Mouse (Mus musculus) midbrain, embryonic 13.5 days (tissue): ENCODE results near the gene Dnm2. TPM values are rescaled to one million over a fixed set of nuclear protein-coding genes. Genes with fewer than 3 reads are reported as not detected.
"Not testable (repeated sequence)": the region's sequence is repeated elsewhere in the genome, so short reads cannot be mapped to it uniquely, and the experiment has no call there.

Experiments used
- ATAC-seq: fragments of 200-750 bp; cut with Nextera tagmentation; 2 replicates; pipeline ENCODE4 v1.8.0; 2017; ENCODE audit warnings: mild to moderate bottlenecking, moderate TSS enrichment, moderate library complexity
- H3K27ac ChIP-seq: fragments of 300-500 bp; sonication (generic); 2 replicates; pipeline ENCODE4 v1.5.1; 2015; ENCODE audit warnings: inconsistent platforms, mild to moderate bottlenecking, moderate library complexity
- H3K27me3 ChIP-seq: fragments of 300-500 bp; sonication (generic); 2 replicates; pipeline ENCODE4 v1.6.1; 2015; ENCODE audit warnings: mild to moderate bottlenecking, inconsistent platforms
- H3K36me3 ChIP-seq: fragments of 300-500 bp; sonication (generic); 2 replicates; pipeline ENCODE4 v1.6.1; 2015; ENCODE audit warnings: mild to moderate bottlenecking, inconsistent platforms
- H3K4me1 ChIP-seq: fragments of 300-500 bp; sonication (generic); replicated peaks from 2 replicates; pipeline ENCODE4 v1.6.1; 2015; ENCODE audit warnings: inconsistent platforms
- H3K4me2 ChIP-seq: fragments of 300-500 bp; sonication (generic); replicated peaks from 2 replicates; pipeline ENCODE4 v1.6.1; 2015; ENCODE audit warnings: moderate library complexity, mild to moderate bottlenecking, inconsistent platforms
- H3K4me3 ChIP-seq: fragments of 300-500 bp; sonication (generic); replicated peaks from 2 replicates; pipeline ENCODE4 v1.5.1; 2015; ENCODE audit warnings: mild to moderate bottlenecking, inconsistent platforms
- H3K9ac ChIP-seq: fragments of 300-500 bp; sonication (generic); replicated peaks from 2 replicates; pipeline ENCODE4 v1.6.1; 2015; ENCODE audit warnings: mild to moderate bottlenecking, inconsistent platforms
- H3K9me3 ChIP-seq: fragments of 300-500 bp; sonication (generic); 2 replicates; pipeline ENCODE4 v1.6.1; 2016; ENCODE audit warnings: mild to moderate bottlenecking, inconsistent platforms
- WGBS: fragments of 180-500 bp; shearing (Covaris S2); methylation state at CpG from one replicate; pipeline ENCODE4 v1.1.7; 2015; 5-methylcytosine and 5-hydroxymethylcytosine counted together
- polyA plus RNA-seq: library from polyadenylated mRNA; unstranded; fragments of >200 nt; fragmentation: Nextera tagmentation; extraction: Ambion mirVana; gene quantifications from 2 replicates; pipeline ENCODE4 v1.2.1, GENCODE M21; 2015

The Dnm2 gene
- polyA plus RNA-seq, 1 experiment from 2014 or later: 66.9 TPM

GRCm38 (mm10) chr9:21463138-21463590 is 38.5 kb downstream of the Dnm2 start:
- Histone ChIP-seq H3K36me3 (peaks cover 51% of the 10 kb centered on the region), H3K9me3 (no peaks in the 10 kb centered on the region), H3K27me3 (no peaks in the 10 kb centered on the region), H3K9ac (no peak overlapping the region), H3K4me2 (no peak overlapping the region), H3K27ac (no peak overlapping the region), H3K4me3 (no peak overlapping the region), H3K4me1 (no peaks in the 10 kb centered on the region)
- no peak for ATAC-seq
- WGBS: 83% methylated on average over 5 of the region's 5 CpGs

GRCm38 (mm10) chr9:21463766-21464564 is 39.3 kb downstream of the Dnm2 start:
- H3K36me3 ChIP-seq: peaks cover 51% of the 10 kb centered on the region
- H3K9me3 ChIP-seq: no peaks in the 10 kb centered on the region
- H3K27ac ChIP-seq: no peak overlapping the region
- no peaks in the 10 kb centered on the region for H3K27me3 ChIP-seq
- H3K4me1 ChIP-seq: no peaks in the 10 kb centered on the region
- ATAC-seq: no peak
- 93% methylated on average over 3 of the region's 3 CpGs for WGBS
- no peak overlapping the region for H3K4me2 ChIP-seq
- H3K4me3 ChIP-seq: no peak overlapping the region
- H3K9ac ChIP-seq: no peak overlapping the region

- H3K9ac ChIP-seq, H3K27ac ChIP-seq, ATAC-seq, H3K27me3 ChIP-seq, H3K9me3 ChIP-seq, H3K4me3 ChIP-seq, H3K4me2 ChIP-seq, H3K4me1 ChIP-seq: not testable (repeated sequence)
- peaks cover 51% of the 10 kb centered on the region for H3K36me3 ChIP-seq
- WGBS: 90% methylated on average over 7 of the region's 7 CpGs
Observed at GRCm38 (mm10) chr9:21464565-21464928, 39.8 kb downstream of the Dnm2 start.

GRCm38 (mm10) chr9:21469032-21470024 is 44.6 kb downstream of the Dnm2 start:
- no peak overlapping the region for H3K4me3 ChIP-seq
- H3K4me1 ChIP-seq: no peaks in the 10 kb centered on the region
- H3K36me3 ChIP-seq: peaks cover 81% of the 10 kb centered on the region
- H3K9ac ChIP-seq: no peak overlapping the region
- no peak for ATAC-seq
- H3K27me3 ChIP-seq: no peaks in the 10 kb centered on the region
- WGBS: 86% methylated on average over 20 of the region's 20 CpGs
- no peak overlapping the region for H3K27ac ChIP-seq
- H3K9me3 ChIP-seq: no peaks in the 10 kb centered on the region
- no peak overlapping the region for H3K4me2 ChIP-seq

- no peak overlapping the region for H3K27ac ChIP-seq
- H3K4me3 ChIP-seq: no peak overlapping the region
- H3K36me3 ChIP-seq: peaks cover 94% of the 10 kb centered on the region
- no peak for ATAC-seq
- H3K9me3 ChIP-seq: peaks cover 3% of the 10 kb centered on the region; the same call in 1 of the 2 replicates
- H3K27me3 ChIP-seq: no peaks in the 10 kb centered on the region
- H3K4me1 ChIP-seq: no peaks in the 10 kb centered on the region
- H3K9ac ChIP-seq: no peak overlapping the region
- 90% methylated on average over 4 of the region's 4 CpGs for WGBS
- no peak overlapping the region for H3K4me2 ChIP-seq
Observed at GRCm38 (mm10) chr9:21472913-21473312, 48.2 kb downstream of the Dnm2 start.

GRCm38 (mm10) chr9:21477707-21478106 is 53.0 kb downstream of the Dnm2 start:
- Histone ChIP-seq H3K27me3 (no peaks in the 10 kb centered on the region), H3K4me3 (no peak overlapping the region), H3K4me1 (no peaks in the 10 kb centered on the region), H3K4me2 (no peak overlapping the region), H3K36me3 (peaks cover 92% of the 10 kb centered on the region), H3K9me3 (peaks cover 4% of the 10 kb centered on the region; the same call in 1 of the 2 replicates), H3K27ac (no peak overlapping the region), H3K9ac (no peak overlapping the region)
- ATAC-seq: no peak
- WGBS: over 99% methylated on average over 6 of the region's 6 CpGs

GRCm38 (mm10) chr9:21484065-21484464 is 59.4 kb downstream of the Dnm2 start:
- ATAC-seq: no peak
- no peaks in the 10 kb centered on the region for H3K4me1 ChIP-seq
- peaks cover 71% of the 10 kb centered on the region for H3K36me3 ChIP-seq
- H3K4me3 ChIP-seq: no peak overlapping the region
- H3K9me3 ChIP-seq: no peaks in the 10 kb centered on the region
- no peaks in the 10 kb centered on the region for H3K27me3 ChIP-seq
- H3K9ac ChIP-seq: no peak overlapping the region
- no peak overlapping the region for H3K27ac ChIP-seq
- H3K4me2 ChIP-seq: no peak overlapping the region
- WGBS: 93% methylated on average over 4 of the region's 4 CpGs

GRCm38 (mm10) chr9:21488246-21488645 is 63.5 kb downstream of the Dnm2 start:
- not testable (repeated sequence) for H3K27ac ChIP-seq, H3K4me3 ChIP-seq, H3K9me3 ChIP-seq, H3K27me3 ChIP-seq, H3K9ac ChIP-seq, ATAC-seq, H3K4me2 ChIP-seq, H3K4me1 ChIP-seq
- peaks cover 57% of the 10 kb centered on the region for H3K36me3 ChIP-seq
- WGBS: 90% methylated on average over 1 of the region's 2 CpGs

GRCm38 (mm10) chr9:21490696-21491095 is 66.0 kb downstream of the Dnm2 start:
- Histone ChIP-seq H3K4me3 (no peak overlapping the region), H3K27ac (no peak overlapping the region), H3K4me2 (no peak overlapping the region), H3K27me3 (no peaks in the 10 kb centered on the region), H3K9me3 (no peaks in the 10 kb centered on the region), H3K4me1 (no peaks in the 10 kb centered on the region), H3K9ac (no peak overlapping the region), H3K36me3 (peaks cover 50% of the 10 kb centered on the region)
- no peak for ATAC-seq
- 94% methylated on average over 9 of the region's 9 CpGs for WGBS

GRCm38 (mm10) chr9:21493907-21494306 is 69.2 kb downstream of the Dnm2 start:
- no peak for ATAC-seq
- Histone ChIP-seq H3K9ac (no peak overlapping the region), H3K4me3 (no peak overlapping the region), H3K4me2 (no peak overlapping the region), H3K9me3 (no peaks in the 10 kb centered on the region), H3K27ac (no peak overlapping the region), H3K36me3 (peaks cover 58% of the 10 kb centered on the region), H3K27me3 (no peaks in the 10 kb centered on the region), H3K4me1 (no peaks in the 10 kb centered on the region)
- WGBS: 56% methylated on average over 2 of the region's 2 CpGs

GRCm38 (mm10) chr9:21494726-21495125 is 70.0 kb downstream of the Dnm2 start:
- H3K27ac ChIP-seq: no peak overlapping the region
- no peaks in the 10 kb centered on the region for H3K27me3 ChIP-seq
- no peak overlapping the region for H3K4me2 ChIP-seq
- H3K36me3 ChIP-seq: peaks cover 62% of the 10 kb centered on the region
- 91% methylated on average over 9 of the region's 9 CpGs for WGBS
- ATAC-seq: no peak
- no peaks in the 10 kb centered on the region for H3K9me3 ChIP-seq
- H3K9ac ChIP-seq: no peak overlapping the region
- no peak overlapping the region for H3K4me3 ChIP-seq
- H3K4me1 ChIP-seq: no peaks in the 10 kb centered on the region
